Mouse (Mus musculus) small intestine, adult 2 months (tissue): ENCODE results near the gene Msi1.

ENCODE experiments used
- CTCF ChIP-seq: fragments of 200-500 bp; IDR thresholded peaks from 2 replicates; pipeline ENCODE4 v1.5.1; 2012; ENCODE audit warnings: low read depth, mild to moderate bottlenecking, control low read depth, inconsistent platforms, low read length, moderate library complexity, mixed read lengths; ENCODE audit not compliant: insufficient replicate concordance, insufficient read length; ENCODE audit errors: extremely low read depth
- POLR2A ChIP-seq: fragments of 200-500 bp; IDR thresholded peaks from 2 replicates; pipeline ENCODE4 v1.6.1; 2012; ENCODE audit warnings: low read depth, mild to moderate bottlenecking, control low read depth, inconsistent platforms, low read length, moderate library complexity

DNA sequence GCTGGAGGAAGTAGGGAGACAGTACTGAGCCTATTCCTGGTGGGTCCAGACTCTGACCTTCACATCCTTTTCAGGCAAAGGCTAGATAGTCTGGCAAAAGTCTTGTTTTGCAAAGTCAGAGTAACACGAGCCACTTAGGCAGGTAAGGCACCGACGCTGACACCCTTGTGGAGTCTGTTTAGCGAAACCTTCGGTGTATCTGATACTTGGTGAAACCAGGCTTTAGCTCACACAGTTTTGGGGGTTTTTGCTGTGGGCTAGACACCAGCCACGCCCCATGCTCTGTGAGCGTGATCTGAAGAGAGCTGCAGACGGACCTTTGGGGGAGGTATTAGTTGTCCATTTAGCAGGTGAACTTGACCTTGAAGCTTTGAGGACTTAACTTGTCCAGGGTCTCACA, 3.8 kb downstream of the Msi1 start:
- TF ChIP-seq CTCF, result no peak
- no peak for TF ChIP-seq POLR2A
